Mouse (Mus musculus): ENCODE measurements around the gene Gbe1. TPM values are rescaled to one million over a fixed set of nuclear protein-coding genes. Genes with fewer than 3 reads are reported as not detected.

Gbe1 gene
- 56.3 and 56.5 TPM in 2 replicates for polyA plus RNA-seq (2016; fragmentation: Nextera tagmentation; extraction: Ambion mirVana)

GRCm38 (mm10) chr16:70313886-70314577, at the start of gene Gbe1:
TSS of gene Gbe1 (plus strand) at chr16:70313949.
- under 1% methylated on average over 73 of the region's 82 CpGs for WGBS
- no peaks in the 10 kb centered on the region for H3K36me3 ChIP-seq
- peak within 1 kb of the TSS; percentile 86 for H3K9ac ChIP-seq
- H3K27ac ChIP-seq (ENCODE audit: poor library complexity, severe bottlenecking), result peak within 1 kb of the TSS; percentile 96
- peak within 1 kb of the TSS; percentile 70 for H3K4me2 ChIP-seq
- H3K9me3 ChIP-seq (replicated peaks), result no peaks in the 10 kb centered on the region
- no peaks in the 10 kb centered on the region for H3K27me3 ChIP-seq (replicated peaks)
- peak within 1 kb of the TSS; percentile 79 for H3K4me3 ChIP-seq
- peak; percentile 98 for ATAC-seq (ENCODE audit: insufficient number of reproducible peaks, low FRiP score)
- H3K4me1 ChIP-seq (replicated peaks), result no peaks in the 10 kb centered on the region

GRCm38 (mm10) chr16:70310691-70311090, 3.1 kb upstream of the Gbe1 start:
- no peak for ATAC-seq (ENCODE audit: insufficient number of reproducible peaks, low FRiP score)

GRCm38 (mm10) chr16:70313496-70313885, 258 bp upstream of the Gbe1 start:
- Histone ChIP-seq H3K4me3 (peak overlapping the region; percentile 79), H3K27ac (ENCODE audit: poor library complexity, severe bottlenecking) (peak overlapping the region; percentile 96), H3K4me2 (peak overlapping the region; percentile 70), H3K9me3 (replicated peaks) (no peaks in the 10 kb centered on the region), H3K36me3 (no peaks in the 10 kb centered on the region), H3K4me1 (replicated peaks) (no peaks in the 10 kb centered on the region), H3K27me3 (replicated peaks) (no peaks in the 10 kb centered on the region), H3K9ac (peak overlapping the region; percentile 86)
- ATAC-seq (ENCODE audit: insufficient number of reproducible peaks, low FRiP score), result no peak
- WGBS, result 5% methylated on average over 7 of the region's 7 CpGs

More at GRCm38 (mm10) chr16:70310691-70311090, 3.1 kb upstream of the Gbe1 start:
- H3K36me3 ChIP-seq, result no peaks in the 10 kb centered on the region
- H3K4me3 ChIP-seq, result no peak overlapping the region
- no peaks in the 10 kb centered on the region for H3K27me3 ChIP-seq (replicated peaks)
- H3K4me1 ChIP-seq (replicated peaks), result no peaks in the 10 kb centered on the region
- no peaks in the 10 kb centered on the region for H3K9me3 ChIP-seq (replicated peaks)
- no peak overlapping the region for H3K4me2 ChIP-seq
- WGBS, result 90% methylated on average over 4 of the region's 4 CpGs
- no peak overlapping the region for H3K27ac ChIP-seq (ENCODE audit: poor library complexity, severe bottlenecking)
- no peak overlapping the region for H3K9ac ChIP-seq

- WGBS, result under 1% methylated on average over 9 of the region's 9 CpGs
- H3K9ac ChIP-seq, result peak overlapping the region; percentile 86
- peak overlapping the region; percentile 79 for H3K4me3 ChIP-seq
- peak overlapping the region; percentile 96 for H3K27ac ChIP-seq (ENCODE audit: poor library complexity, severe bottlenecking)
- H3K36me3 ChIP-seq, result no peaks in the 10 kb centered on the region
- peak overlapping the region; percentile 70 for H3K4me2 ChIP-seq
- no peaks in the 10 kb centered on the region for H3K9me3 ChIP-seq (replicated peaks)
- no peak for ATAC-seq (ENCODE audit: insufficient number of reproducible peaks, low FRiP score)
- no peaks in the 10 kb centered on the region for H3K4me1 ChIP-seq (replicated peaks)
- no peaks in the 10 kb centered on the region for H3K27me3 ChIP-seq (replicated peaks)
Observed at GRCm38 (mm10) chr16:70314578-70314930, 805 bp downstream of the Gbe1 start.

- no peak overlapping the region for H3K4me3 ChIP-seq
- H3K4me2 ChIP-seq, result no peak overlapping the region
- no peaks in the 10 kb centered on the region for H3K9me3 ChIP-seq (replicated peaks)
- 43% methylated on average over 3 of the region's 3 CpGs for WGBS
- no peaks in the 10 kb centered on the region for H3K27me3 ChIP-seq (replicated peaks)
- no peaks in the 10 kb centered on the region for H3K4me1 ChIP-seq (replicated peaks)
- no peaks in the 10 kb centered on the region for H3K36me3 ChIP-seq
- ATAC-seq (ENCODE audit: insufficient number of reproducible peaks, low FRiP score), result no peak
- H3K27ac ChIP-seq (ENCODE audit: poor library complexity, severe bottlenecking), result no peak overlapping the region; the same call in 1 of the 2 replicates
- no peak overlapping the region for H3K9ac ChIP-seq
Observed at GRCm38 (mm10) chr16:70315261-70315660, 1.5 kb downstream of the Gbe1 start.

GRCm38 (mm10) chr16:70315862-70316390, 2.2 kb downstream of the Gbe1 start:
- ATAC-seq (ENCODE audit: insufficient number of reproducible peaks, low FRiP score), result no peak
- Histone ChIP-seq H3K27ac (ENCODE audit: poor library complexity, severe bottlenecking) (no peak overlapping the region), H3K4me1 (replicated peaks) (peaks cover 3% of the 10 kb centered on the region; the same call in 1 of the 2 replicates), H3K9ac (no peak overlapping the region), H3K9me3 (replicated peaks) (no peaks in the 10 kb centered on the region), H3K4me3 (no peak overlapping the region), H3K27me3 (replicated peaks) (no peaks in the 10 kb centered on the region), H3K4me2 (no peak overlapping the region), H3K36me3 (no peaks in the 10 kb centered on the region)
- 93% methylated on average over 3 of the region's 3 CpGs for WGBS

GRCm38 (mm10) chr16:70319388-70319787, 5.6 kb downstream of the Gbe1 start:
- Histone ChIP-seq H3K4me2 (no peak overlapping the region), H3K9me3 (replicated peaks) (no peaks in the 10 kb centered on the region), H3K27me3 (replicated peaks) (no peaks in the 10 kb centered on the region), H3K36me3 (no peaks in the 10 kb centered on the region), H3K4me3 (no peak overlapping the region), H3K9ac (no peak overlapping the region), H3K4me1 (replicated peaks) (peaks cover 9% of the 10 kb centered on the region), H3K27ac (ENCODE audit: poor library complexity, severe bottlenecking) (0 out of 2 replicates have a peak overlapping the region, but pooled peaks have one; percentile 40)
- 88% methylated on average over 6 of the region's 6 CpGs for WGBS
- ATAC-seq (ENCODE audit: insufficient number of reproducible peaks, low FRiP score), result no peak

- peak; percentile 83 for ATAC-seq (ENCODE audit: insufficient number of reproducible peaks, low FRiP score)
- Histone ChIP-seq H3K9ac (no peak overlapping the region), H3K27me3 (replicated peaks) (no peaks in the 10 kb centered on the region), H3K4me1 (replicated peaks) (peaks cover 9% of the 10 kb centered on the region), H3K9me3 (replicated peaks) (no peaks in the 10 kb centered on the region), H3K27ac (ENCODE audit: poor library complexity, severe bottlenecking) (peak overlapping the region; percentile 88), H3K4me2 (peak overlapping the region; percentile 4; the same call in 1 of the 2 replicates), H3K36me3 (no peaks in the 10 kb centered on the region), H3K4me3 (no peak overlapping the region)
- WGBS, result 33% methylated on average over 10 of the region's 10 CpGs
Observed at GRCm38 (mm10) chr16:70320612-70321280, 7.0 kb downstream of the Gbe1 start.

GRCm38 (mm10) chr16:70326339-70326948, 12.7 kb downstream of the Gbe1 start:
- Histone ChIP-seq H3K27ac (ENCODE audit: poor library complexity, severe bottlenecking) (no peak overlapping the region), H3K9me3 (replicated peaks) (no peaks in the 10 kb centered on the region), H3K27me3 (replicated peaks) (no peaks in the 10 kb centered on the region), H3K4me1 (replicated peaks) (peaks cover 6% of the 10 kb centered on the region), H3K9ac (no peak overlapping the region), H3K4me2 (no peak overlapping the region), H3K4me3 (no peak overlapping the region), H3K36me3 (no peaks in the 10 kb centered on the region)
- WGBS, result 78% methylated on average over 9 of the region's 9 CpGs
- no peak for ATAC-seq (ENCODE audit: insufficient number of reproducible peaks, low FRiP score)

GRCm38 (mm10) chr16:70328566-70328965, 14.8 kb downstream of the Gbe1 start:
- 86% methylated on average over 6 of the region's 6 CpGs for WGBS
- Histone ChIP-seq H3K4me1 (replicated peaks) (peaks cover 5% of the 10 kb centered on the region; the same call in 1 of the 2 replicates), H3K27me3 (replicated peaks) (no peaks in the 10 kb centered on the region), H3K4me3 (no peak overlapping the region), H3K27ac (ENCODE audit: poor library complexity, severe bottlenecking) (no peak overlapping the region), H3K36me3 (no peaks in the 10 kb centered on the region), H3K4me2 (no peak overlapping the region), H3K9ac (no peak overlapping the region), H3K9me3 (replicated peaks) (no peaks in the 10 kb centered on the region)
- ATAC-seq (ENCODE audit: insufficient number of reproducible peaks, low FRiP score), result no peak

- H3K4me2 ChIP-seq, result no peak overlapping the region
- 73% methylated on average over 10 of the region's 10 CpGs for WGBS
- no peaks in the 10 kb centered on the region for H3K27me3 ChIP-seq (replicated peaks)
- no peaks in the 10 kb centered on the region for H3K9me3 ChIP-seq (replicated peaks)
- H3K27ac ChIP-seq (ENCODE audit: poor library complexity, severe bottlenecking), result no peak overlapping the region
- ATAC-seq (ENCODE audit: insufficient number of reproducible peaks, low FRiP score), result no peak
- H3K4me1 ChIP-seq (replicated peaks), result peaks cover 5% of the 10 kb centered on the region; the same call in 1 of the 2 replicates
- no peak overlapping the region for H3K4me3 ChIP-seq
- H3K9ac ChIP-seq, result no peak overlapping the region
- H3K36me3 ChIP-seq, result no peaks in the 10 kb centered on the region
Observed at GRCm38 (mm10) chr16:70329036-70329435, 15.3 kb downstream of the Gbe1 start.

Data from heart, embryonic 12.5 days (tissue).